Mouse (Mus musculus) forebrain, embryonic 13.5 days (tissue): ENCODE results near the gene Brat1. TPM values are rescaled to one million over a fixed set of nuclear protein-coding genes. Genes with fewer than 3 reads are reported as not detected.

Source experiments
- ATAC-seq: fragments of 200-750 bp; cut with Nextera tagmentation; 2 replicates; pipeline ENCODE4 v1.8.0; 2017
- H3K27ac ChIP-seq: fragments of 300-500 bp; sonication (generic); 2 replicates; pipeline ENCODE4 v1.5.1; 2015; ENCODE audit warnings: inconsistent platforms, mild to moderate bottlenecking, moderate library complexity
- H3K27me3 ChIP-seq: fragments of 300-500 bp; sonication (generic); 2 replicates; pipeline ENCODE4 v1.6.1; 2015; ENCODE audit warnings: mild to moderate bottlenecking, inconsistent platforms
- H3K36me3 ChIP-seq: fragments of 300-500 bp; sonication (generic); 2 replicates; pipeline ENCODE4 v1.6.1; 2015; ENCODE audit warnings: mild to moderate bottlenecking, inconsistent platforms; ENCODE audit not compliant: poor library complexity, severe bottlenecking
- H3K4me1 ChIP-seq: fragments of 300-500 bp; sonication (generic); 2 replicates; pipeline ENCODE4 v1.6.1; 2015; ENCODE audit warnings: inconsistent platforms
- H3K4me2 ChIP-seq: fragments of 300-500 bp; sonication (generic); 2 replicates; pipeline ENCODE4 v1.6.1; 2015; ENCODE audit warnings: inconsistent platforms, mild to moderate bottlenecking, moderate library complexity
- H3K4me3 ChIP-seq: fragments of 300-500 bp; sonication (generic); 2 replicates; pipeline ENCODE4 v1.5.1; 2015; ENCODE audit warnings: mild to moderate bottlenecking, inconsistent platforms
- H3K9ac ChIP-seq: fragments of 300-500 bp; sonication (generic); 2 replicates; pipeline ENCODE4 v1.6.1; 2015; ENCODE audit warnings: mild to moderate bottlenecking, inconsistent platforms
- H3K9me3 ChIP-seq: fragments of 300-500 bp; sonication (generic); replicated peaks from 2 replicates; pipeline ENCODE4 v1.6.1; 2016; ENCODE audit warnings: inconsistent platforms
- WGBS: fragments of 180-500 bp; shearing (Covaris S2); methylation state at CpG from one replicate; pipeline ENCODE4 v1.1.7; 2015; 5-methylcytosine and 5-hydroxymethylcytosine counted together
- polyA plus RNA-seq: library from polyadenylated mRNA; unstranded; fragments of >200 nt; fragmentation: Nextera tagmentation; extraction: Ambion mirVana; gene quantifications from 2 replicates; pipeline ENCODE4 v1.2.1, GENCODE M21; 2015

Brat1 gene
- polyA plus RNA-seq, 1 experiment from 2014 or later = 21.2 TPM

- H3K27ac ChIP-seq = no peak overlapping the region
- H3K36me3 ChIP-seq = peaks cover 15% of the 10 kb centered on the region
- H3K4me3 ChIP-seq = no peak overlapping the region
- 93% methylated on average over 15 of the region's 15 CpGs for WGBS
- H3K4me1 ChIP-seq = peaks cover 10% of the 10 kb centered on the region
- H3K27me3 ChIP-seq = no peaks in the 10 kb centered on the region
- no peak overlapping the region for H3K9ac ChIP-seq
- ATAC-seq = no peak
- H3K4me2 ChIP-seq = no peak overlapping the region
- peaks cover 9% of the 10 kb centered on the region for H3K9me3 ChIP-seq
Measured at GRCm38 (mm10) chr5:140752041-140752440, 47.2 kb downstream of the Brat1 start.

GRCm38 (mm10) chr5:140752639-140753038 is 47.8 kb downstream of the Brat1 start:
- Histone ChIP-seq H3K27me3 (no peaks in the 10 kb centered on the region), H3K36me3 (peaks cover 21% of the 10 kb centered on the region), H3K27ac (no peak overlapping the region), H3K9me3 (peaks cover 9% of the 10 kb centered on the region), H3K4me2 (no peak overlapping the region), H3K9ac (no peak overlapping the region), H3K4me1 (peaks cover 10% of the 10 kb centered on the region), H3K4me3 (no peak overlapping the region)
- WGBS = 97% methylated on average over 3 of the region's 3 CpGs
- ATAC-seq = no peak

GRCm38 (mm10) chr5:140753223-140753622 is 48.4 kb downstream of the Brat1 start:
- H3K9me3 ChIP-seq = peaks cover 9% of the 10 kb centered on the region
- peaks cover 10% of the 10 kb centered on the region for H3K4me1 ChIP-seq
- no peak overlapping the region for H3K4me3 ChIP-seq
- no peak for ATAC-seq
- H3K27ac ChIP-seq = no peak overlapping the region
- no peak overlapping the region for H3K4me2 ChIP-seq
- H3K27me3 ChIP-seq = no peaks in the 10 kb centered on the region
- H3K36me3 ChIP-seq = peaks cover 27% of the 10 kb centered on the region
- WGBS = 42% methylated on average over 5 of the region's 5 CpGs
- no peak overlapping the region for H3K9ac ChIP-seq

- no peak overlapping the region for H3K9ac ChIP-seq
- no peak overlapping the region for H3K27ac ChIP-seq
- 76% methylated on average over 8 of the region's 8 CpGs for WGBS
- H3K4me3 ChIP-seq = no peak overlapping the region
- no peak overlapping the region for H3K4me2 ChIP-seq
- ATAC-seq = no peak
- no peaks in the 10 kb centered on the region for H3K4me1 ChIP-seq
- H3K27me3 ChIP-seq = no peaks in the 10 kb centered on the region
- H3K9me3 ChIP-seq = no peaks in the 10 kb centered on the region
- peaks cover 50% of the 10 kb centered on the region for H3K36me3 ChIP-seq
Measured at GRCm38 (mm10) chr5:140758864-140759263, 54.1 kb downstream of the Brat1 start.

- Histone ChIP-seq H3K4me1 (peaks cover 3% of the 10 kb centered on the region), H3K27ac (no peak overlapping the region), H3K4me3 (no peak overlapping the region), H3K36me3 (peaks cover 39% of the 10 kb centered on the region), H3K9ac (no peak overlapping the region), H3K27me3 (no peaks in the 10 kb centered on the region), H3K4me2 (no peak overlapping the region), H3K9me3 (no peaks in the 10 kb centered on the region)
- no peak for ATAC-seq
- WGBS = 94% methylated on average over 4 of the region's 4 CpGs
Measured at GRCm38 (mm10) chr5:140762540-140762939, 57.7 kb downstream of the Brat1 start.

GRCm38 (mm10) chr5:140764921-140765613 is 60.3 kb downstream of the Brat1 start:
- no peak for ATAC-seq
- Histone ChIP-seq H3K4me3 (no peak overlapping the region), H3K9me3 (no peaks in the 10 kb centered on the region), H3K36me3 (peaks cover 20% of the 10 kb centered on the region), H3K9ac (no peak overlapping the region), H3K4me1 (peaks cover 26% of the 10 kb centered on the region), H3K27me3 (no peaks in the 10 kb centered on the region), H3K27ac (no peak overlapping the region), H3K4me2 (no peak overlapping the region)
- WGBS = 72% methylated on average over 6 of the region's 6 CpGs

- peaks cover 33% of the 10 kb centered on the region for H3K4me1 ChIP-seq
- H3K27ac ChIP-seq = no peak overlapping the region
- no peaks in the 10 kb centered on the region for H3K9me3 ChIP-seq
- no peak overlapping the region for H3K4me3 ChIP-seq
- H3K27me3 ChIP-seq = no peaks in the 10 kb centered on the region
- no peak overlapping the region for H3K4me2 ChIP-seq
- no peak overlapping the region for H3K9ac ChIP-seq
- no peak for ATAC-seq
- WGBS = 94% methylated on average over 4 of the region's 4 CpGs
- 0 out of 2 replicates have a peak, but pooled peaks cover 10% of the 10 kb centered on the region for H3K36me3 ChIP-seq
Measured at GRCm38 (mm10) chr5:140766566-140766965, 61.8 kb downstream of the Brat1 start.

GRCm38 (mm10) chr5:140767704-140768141 is 62.9 kb downstream of the Brat1 start:
- Histone ChIP-seq H3K9me3 (no peaks in the 10 kb centered on the region), H3K27ac (peak overlapping the region; percentile 82), H3K4me1 (peaks cover 41% of the 10 kb centered on the region), H3K4me2 (peak overlapping the region; percentile 15; the same call in 1 of the 2 replicates), H3K36me3 (0 out of 2 replicates have a peak, but pooled peaks cover 10% of the 10 kb centered on the region), H3K9ac (peak overlapping the region; percentile 50), H3K27me3 (no peaks in the 10 kb centered on the region), H3K4me3 (no peak overlapping the region)
- 3% methylated on average over 9 of the region's 9 CpGs for WGBS
- peak; percentile 73 for ATAC-seq

GRCm38 (mm10) chr5:140768333-140768732 is 63.5 kb downstream of the Brat1 start:
- H3K27me3 ChIP-seq = no peaks in the 10 kb centered on the region
- 74% methylated on average over 5 of the region's 5 CpGs for WGBS
- no peak overlapping the region for H3K4me3 ChIP-seq
- H3K27ac ChIP-seq = peak overlapping the region; percentile 82
- H3K36me3 ChIP-seq = 0 out of 2 replicates have a peak, but pooled peaks cover 10% of the 10 kb centered on the region
- peak; percentile 22; the same call in 1 of the 2 replicates for ATAC-seq
- peak overlapping the region; percentile 50; the same call in 1 of the 2 replicates for H3K9ac ChIP-seq
- no peaks in the 10 kb centered on the region for H3K9me3 ChIP-seq
- H3K4me1 ChIP-seq = peaks cover 41% of the 10 kb centered on the region
- H3K4me2 ChIP-seq = peak overlapping the region; percentile 15; the same call in 1 of the 2 replicates

Other genes starting within 250 kb of the Brat1 start
- gene Chst12, start 199.5 kb upstream of the Brat1 start, polyA plus RNA-seq = 8.8 and 11.1 TPM in 2 replicates
- 0.49 TPM in 1 of 2 replicates, not detected in the other for gene Grifin, start 139.9 kb upstream of the Brat1 start, polyA plus RNA-seq
- 28.8 and 31.8 TPM in 2 replicates for gene Lfng, start 97.7 kb upstream of the Brat1 start, polyA plus RNA-seq
- gene Ttyh3, start 56.0 kb upstream of the Brat1 start, polyA plus RNA-seq = 59.3 and 63.4 TPM in 2 replicates
- gene Iqce, start 2.6 kb upstream of the Brat1 start, polyA plus RNA-seq = 20.1 and 27.6 TPM in 2 replicates
- 2.7 and 3.3 TPM in 2 replicates for gene Amz1, start 19.1 kb downstream of the Brat1 start, polyA plus RNA-seq
- gene Gna12, start 125.4 kb downstream of the Brat1 start, polyA plus RNA-seq = 11.0 and 12.6 TPM in 2 replicates